Mouse (Mus musculus): Measurements from ENCODE around the gene Ifitm7. TPM values are rescaled to one million over a fixed set of nuclear protein-coding genes. Genes with fewer than 3 reads are reported as not detected.

Gene Ifitm7
- polyA plus RNA-seq (2012; rRNA removed), result 1.3 and 1.4 TPM in 2 replicates

GRCm38 (mm10) chr16:13986574-13987478 is at the start of gene Ifitm7, which contains the start of gene 2900011O08Rik:
Gene Ifitm7 (minus strand): TSS chr16:13986888.
Gene 2900011O08Rik (plus strand): TSS chr16:13986604.

Other genes with a start within 250 kb of the Ifitm7 start
- 36.6 and 47.3 TPM in 2 replicates for gene Rrn3, start 206.2 kb downstream of the Ifitm7 start, polyA plus RNA-seq (2012; rRNA removed)
- 60.7 and 102 TPM in 2 replicates for gene Ntan1, start 168.0 kb downstream of the Ifitm7 start, polyA plus RNA-seq (2012; rRNA removed)
- gene Pdxdc1, start 83.8 kb downstream of the Ifitm7 start, polyA plus RNA-seq (2012; rRNA removed), result 59.5 and 68.5 TPM in 2 replicates
- 1.6 and 3.1 TPM in 2 replicates for gene Mpv17l, start 83.7 kb downstream of the Ifitm7 start, polyA plus RNA-seq (2012; rRNA removed)
- 13.6 and 17.9 TPM in 2 replicates for gene 2900011O08Rik, start 284 bp downstream of the Ifitm7 start, polyA plus RNA-seq (2012; rRNA removed)
- gene Nde1, start 176.4 kb upstream of the Ifitm7 start, polyA plus RNA-seq (2012; rRNA removed), result 118 and 124 TPM in 2 replicates
- 17.9 and 26.1 TPM in 2 replicates for gene Marf1, start 176.5 kb upstream of the Ifitm7 start, polyA plus RNA-seq (2012; rRNA removed)

All from central nervous system, embryonic 11.5 days (tissue).